Mouse (Mus musculus) heart, adult 2 months (tissue): Measurements from ENCODE around the gene Arhgef1. TPM values are rescaled to one million over a fixed set of nuclear protein-coding genes. Genes with fewer than 3 reads are reported as not detected.
"Not testable (repeated sequence)": the region's sequence is repeated elsewhere in the genome, so short reads cannot be mapped to it uniquely, and the experiment has no call there.

Experiments used
- DNase-seq, 2 experiments: peaks; one replicate each; pipeline ENCODE4 v3.0.0; 2021
- H3K27ac ChIP-seq: fragments of 200-600 bp; 2 replicates; pipeline ENCODE4 v1.8.1; 2022
- H3K27me3 ChIP-seq: fragments of 200-500 bp; 2 replicates; pipeline ENCODE4 v1.6.1; 2012; ENCODE audit warnings: mild to moderate bottlenecking, low read length, inconsistent platforms, mixed read lengths; ENCODE audit not compliant: control insufficient read depth, insufficient read depth
- H3K36me3 ChIP-seq: fragments of 200-500 bp; 2 replicates; pipeline ENCODE4 v1.6.1; 2012; ENCODE audit warnings: low read length, inconsistent platforms; ENCODE audit not compliant: control insufficient read depth, insufficient read depth
- H3K4me1 ChIP-seq: fragments of 200-500 bp; 2 replicates; pipeline ENCODE4 v1.6.1; 2011; ENCODE audit warnings: low read length; ENCODE audit not compliant: control insufficient read depth, insufficient read depth
- H3K4me3 ChIP-seq: fragments of 200-600 bp; 2 replicates; pipeline ENCODE4 v1.8.1; 2022
- H3K79me2 ChIP-seq: fragments of 200-500 bp; replicated peaks from 2 replicates; pipeline ENCODE4 v1.6.1; 2012; ENCODE audit warnings: mild to moderate bottlenecking, inconsistent platforms, low read length, moderate library complexity, mixed read lengths; ENCODE audit not compliant: control insufficient read depth, insufficient read depth
- H3K9ac ChIP-seq: fragments of 200-500 bp; 2 replicates; pipeline ENCODE4 v1.6.1; 2012; ENCODE audit warnings: low read depth, mild to moderate bottlenecking, control low read depth, inconsistent platforms, low read length, mixed read lengths
- CTCF ChIP-seq: fragments of 200-600 bp; IDR thresholded peaks from 2 replicates; pipeline ENCODE4 v1.8.1; 2022; ENCODE audit warnings: antibody characterized with exemption, mild to moderate bottlenecking, moderate library complexity
- EP300 ChIP-seq: fragments of 200-500 bp; IDR thresholded peaks from 2 replicates; pipeline ENCODE4 v1.6.1; 2011; ENCODE audit warnings: low read depth, low read length, control low read depth; ENCODE audit not compliant: insufficient read depth
- POLR2A ChIP-seq: fragments of 200-500 bp; IDR thresholded peaks from 2 replicates; pipeline ENCODE4 v1.6.1; 2011; ENCODE audit warnings: mild to moderate bottlenecking, low read depth, low read length, control low read depth; ENCODE audit not compliant: insufficient read depth
- WGBS: fragments of 180-500 bp; shearing (Covaris S2); methylation state at CpG from one replicate; pipeline ENCODE4 v1.1.7; 2018; 5-methylcytosine and 5-hydroxymethylcytosine counted together
- intact Hi-C: fragments of 180-260 bp; cut with DNase I; formaldehyde crosslinking; loops from one replicate; pipeline ENCODE4 v1.15.1; 2025
- polyA plus RNA-seq: library from polyadenylated mRNA; depleted of rRNA; stranded (reverse); fragments of >200 nt; gene quantifications from 2 replicates; pipeline ENCODE4 v1.2.3, GENCODE M21; 2012
- total RNA-seq, 2 experiments: library from RNA; stranded (reverse); gene quantifications; 2 replicates each; pipeline ENCODE4 v1.2.3; 2021

Gene Arhgef1
- total and polyA plus RNA-seq, 3 experiments, result 43.0 to 105 (median 43.2) TPM

GRCm38 (mm10) chr7:24887096-24887495 is 15.6 kb upstream of the Arhgef1 start:
- Histone ChIP-seq H3K9ac (no peak overlapping the region), H3K4me3 (no peak overlapping the region), H3K27ac (no peak overlapping the region), H3K36me3 (peaks cover 11% of the 10 kb centered on the region), H3K4me1 (peaks cover 4% of the 10 kb centered on the region), H3K79me2 (peaks cover 5% of the 10 kb centered on the region), H3K27me3 (no peaks in the 10 kb centered on the region)
- intact Hi-C loops, result loop anchor here (5.0 to 10.0 kb wide), 3 partner anchors 190 to 570 kb away; partner anchors contain the start of genes Gsk3a and Zfp94
- no peak for DNase-seq
- WGBS, result 59% methylated on average over 4 of the region's 4 CpGs
- TF ChIP-seq EP300 (no peak), CTCF (no peak), POLR2A (no peak)

GRCm38 (mm10) chr7:24889431-24890220 is 13.1 kb upstream of the Arhgef1 start:
- TF ChIP-seq POLR2A (no peak), CTCF (no peak), EP300 (no peak)
- H3K79me2 ChIP-seq, result peaks cover 5% of the 10 kb centered on the region
- no peaks in the 10 kb centered on the region for H3K27me3 ChIP-seq
- 77% methylated on average over 6 of the region's 6 CpGs for WGBS
- intact Hi-C loops, result loop anchor here (1.0 to 10.0 kb wide), 6 partner anchors 15 to 572 kb away; partner anchors contain the start of genes Gsk3a and Zfp94
- peaks cover 4% of the 10 kb centered on the region for H3K4me1 ChIP-seq
- H3K27ac ChIP-seq, result no peak overlapping the region
- no peak overlapping the region for H3K9ac ChIP-seq
- DNase-seq, result no peak
- H3K36me3 ChIP-seq, result peaks cover 11% of the 10 kb centered on the region
- H3K4me3 ChIP-seq, result no peak overlapping the region

GRCm38 (mm10) chr7:24890281-24891216 is 12.2 kb upstream of the Arhgef1 start:
- no peak overlapping the region for H3K27ac ChIP-seq
- H3K36me3 ChIP-seq, result peaks cover 9% of the 10 kb centered on the region

GRCm38 (mm10) chr7:24891241-24892124 is 11.2 kb upstream of the Arhgef1 start:
- DNase-seq, result no peak
- 75% methylated on average over 3 of the region's 3 CpGs for WGBS

More at GRCm38 (mm10) chr7:24890281-24891216, 12.2 kb upstream of the Arhgef1 start:
- peaks cover 2% of the 10 kb centered on the region for H3K4me1 ChIP-seq
- H3K27me3 ChIP-seq, result no peaks in the 10 kb centered on the region
- intact Hi-C loops, result loop anchor here (1.0 kb wide), 3 partner anchors 14 to 75 kb away; no protein-coding TSS in a partner anchor
- DNase-seq, result peak; percentile 70 to 77
- 31% methylated on average over 10 of the region's 10 CpGs for WGBS
- TF ChIP-seq EP300 (peak; percentile 95), POLR2A (peak; percentile 33; the same call in 1 of the 2 replicates), CTCF (no peak)
- no peak overlapping the region for H3K9ac ChIP-seq
- H3K79me2 ChIP-seq, result peaks cover 2% of the 10 kb centered on the region; the same call in 1 of the 2 replicates
- no peak overlapping the region for H3K4me3 ChIP-seq

GRCm38 (mm10) chr7:24892125-24892583 is 10.6 kb upstream of the Arhgef1 start:
- DNase-seq, result no peak
- intact Hi-C loops, result no loop called here
- H3K27me3 ChIP-seq, result no peaks in the 10 kb centered on the region

More at GRCm38 (mm10) chr7:24891241-24892124, 11.2 kb upstream of the Arhgef1 start:
- H3K9ac ChIP-seq, result no peak overlapping the region
- intact Hi-C loops, result no loop called here
- no peak overlapping the region for H3K27ac ChIP-seq
- TF ChIP-seq EP300, result no peak
- TF ChIP-seq POLR2A, result no peak
- TF ChIP-seq CTCF, result no peak
- H3K36me3 ChIP-seq, result peaks cover 2% of the 10 kb centered on the region
- H3K4me3 ChIP-seq, result no peak overlapping the region
- H3K27me3 ChIP-seq, result no peaks in the 10 kb centered on the region
- no peaks in the 10 kb centered on the region for H3K4me1 ChIP-seq
- no peaks in the 10 kb centered on the region for H3K79me2 ChIP-seq

GRCm38 (mm10) chr7:24895749-24896148 is 7.0 kb upstream of the Arhgef1 start:
- 90% methylated on average over 2 of the region's 2 CpGs for WGBS
- intact Hi-C loops, result not testable (repeated sequence)

More at GRCm38 (mm10) chr7:24892125-24892583, 10.6 kb upstream of the Arhgef1 start:
- Histone ChIP-seq H3K4me1 (no peaks in the 10 kb centered on the region), H3K36me3 (no peaks in the 10 kb centered on the region; the same call in 1 of the 2 replicates), H3K79me2 (no peaks in the 10 kb centered on the region), H3K27ac (no peak overlapping the region), H3K4me3 (no peak overlapping the region), H3K9ac (no peak overlapping the region)
- 70% methylated on average over 2 of the region's 2 CpGs for WGBS
- no peak for TF ChIP-seq POLR2A

More at GRCm38 (mm10) chr7:24895749-24896148, 7.0 kb upstream of the Arhgef1 start:
- not testable (repeated sequence) for H3K4me1 ChIP-seq, H3K36me3 ChIP-seq, H3K27me3 ChIP-seq, DNase-seq, H3K27ac ChIP-seq, H3K4me3 ChIP-seq, H3K79me2 ChIP-seq, H3K9ac ChIP-seq
